Mouse (Mus musculus) adrenal gland, adult (tissue): ENCODE results near the gene Siglecg.
A peak's percentile ranks its signal among the peaks of the same experiment; 100 is the strongest.

ENCODE experiments used
- DNase-seq, 2 experiments: peaks; one replicate each; pipeline ENCODE4 v3.0.0; 2022 to 2023; ENCODE audit warnings: low spot score in 1 of 2; ENCODE audit not compliant: inconsistent age in 2 of 2

The Siglecg gene

GRCm38 (mm10) chr7:43441071-43441470 is 33.1 kb downstream of the Siglecg start:
- DNase-seq, result no peak

GRCm38 (mm10) chr7:43442684-43443083 is 34.7 kb downstream of the Siglecg start:
- DNase-seq, result no peak

GRCm38 (mm10) chr7:43443126-43443916 is 35.3 kb downstream of the Siglecg start:
- peak; percentile 90 to 96 for DNase-seq

- DNase-seq, result peak; percentile 97 to 98
Observed at GRCm38 (mm10) chr7:43443917-43444293, 35.9 kb downstream of the Siglecg start, which contains the start of the genes Etfb and Gm45233. TSS of gene Etfb (plus strand) at chr7:43444083. TSS of gene Gm45233 (plus strand) at chr7:43444128.

GRCm38 (mm10) chr7:43447801-43448200 is 39.8 kb downstream of the Siglecg start:
- no peak for DNase-seq

GRCm38 (mm10) chr7:43448246-43448645 is 40.2 kb downstream of the Siglecg start:
- DNase-seq, result no peak

- no peak for DNase-seq
Observed at GRCm38 (mm10) chr7:43449811-43450210, 41.8 kb downstream of the Siglecg start.

GRCm38 (mm10) chr7:43451726-43452125 is 43.7 kb downstream of the Siglecg start:
- DNase-seq, result no peak

GRCm38 (mm10) chr7:43452609-43453008 is 44.6 kb downstream of the Siglecg start:
- DNase-seq, result peak; percentile 51 to 70

GRCm38 (mm10) chr7:43453599-43454355 is 45.8 kb downstream of the Siglecg start:
- DNase-seq, result peak in 1 of 2 experiments; percentile 53

- DNase-seq, result no peak
Observed at GRCm38 (mm10) chr7:43454371-43454770, 46.4 kb downstream of the Siglecg start.

GRCm38 (mm10) chr7:43462851-43463250 is 54.8 kb downstream of the Siglecg start, which contains the start of gene Vsig10l:
TSS of gene Vsig10l (plus strand) at chr7:43463151.
- DNase-seq, result no peak

- no peak for DNase-seq
Observed at GRCm38 (mm10) chr7:43463976-43464375, 56.0 kb downstream of the Siglecg start.

GRCm38 (mm10) chr7:43464864-43465343 is 56.9 kb downstream of the Siglecg start:
- DNase-seq, result peak in 1 of 2 experiments; percentile 50

- peak; percentile 91 to 96 for DNase-seq
Observed at GRCm38 (mm10) chr7:43465344-43466098, 57.5 kb downstream of the Siglecg start.

- DNase-seq, result peak; percentile 84 to 93
Observed at GRCm38 (mm10) chr7:43466099-43466694, 58.2 kb downstream of the Siglecg start.
